9 mouse cellular contexts compared by ENCODE assay signal in genomic region chr12:116772081-116772566, GRCm38 (mm10).
DNase-seq lines count a peak whose midpoint lies in the region; ATAC-seq and TF ChIP-seq lines count a peak whose summit lies in the region.
"Had no signal": no experiment of that assay in that cellular context is flagged by ENCODE, and none has a peak within 500 bp of the region (broad histone marks: within the 10 kb centered on the region; RNA-seq: fewer than 3 reads in every experiment).

No protein-coding gene starts in this region.

- 36% methylated on average over 7 of the region's 7 CpGs for WGBS in neural tube, embryonic 11.5 days
- 37% methylated on average over 7 of the region's 7 CpGs for WGBS in neural tube, embryonic 15.5 days
- WGBS in liver, embryonic 14.5 days (ENCODE audit: insufficient replicate concordance) = 47% methylated on average over 7 of the region's 7 CpGs

- H3K9me3 ChIP-seq in neural tube, embryonic 11.5 days (ENCODE audit: control insufficient read depth, low read length) = no peaks in the 10 kb centered on the region
- no peaks in the 10 kb centered on the region for H3K9me3 ChIP-seq in neural tube, embryonic 15.5 days (replicated peaks)
- no peaks in the 10 kb centered on the region for H3K9me3 ChIP-seq in liver, embryonic 14.5 days (ENCODE audit: control insufficient read depth, low read length)
- H3K9me3 ChIP-seq: hindbrain, embryonic 15.5 days had no signal

- H3K27me3 ChIP-seq in neural tube, embryonic 11.5 days (ENCODE audit: control insufficient read depth, insufficient read depth, low read length) = no peaks in the 10 kb centered on the region
- H3K27me3 ChIP-seq in neural tube, embryonic 15.5 days (replicated peaks) = no peaks in the 10 kb centered on the region
- H3K27me3 ChIP-seq in liver, embryonic 14.5 days (ENCODE audit: control insufficient read depth, insufficient read depth, low read length) = no peaks in the 10 kb centered on the region
- H3K27me3 ChIP-seq: hindbrain, embryonic 15.5 days had no signal

- H3K36me3 ChIP-seq in neural tube, embryonic 11.5 days (ENCODE audit: control insufficient read depth, insufficient read depth, low read length) = no peaks in the 10 kb centered on the region
- H3K36me3 ChIP-seq in neural tube, embryonic 15.5 days = no peaks in the 10 kb centered on the region
- no peaks in the 10 kb centered on the region for H3K36me3 ChIP-seq in liver, embryonic 14.5 days (replicated peaks; ENCODE audit: control insufficient read depth, insufficient read depth, low read depth)
- H3K36me3 ChIP-seq: hindbrain, embryonic 15.5 days had no signal

- H3K4me2 ChIP-seq in neural tube, embryonic 11.5 days (ENCODE audit: low read depth) = no peak overlapping the region
- no peak overlapping the region for H3K4me2 ChIP-seq in neural tube, embryonic 15.5 days
- no peak overlapping the region for H3K4me2 ChIP-seq in liver, embryonic 14.5 days (ENCODE audit: low read depth)
- H3K4me2 ChIP-seq: hindbrain, embryonic 15.5 days had no signal

- DNase-seq in cerebellum, adult 9-10 months = peak; percentile 18
- no peak for DNase-seq in cerebellum, adult 9-11 months
- peak; percentile 15 for DNase-seq in neural tube, embryonic 11.5 days (ENCODE audit: low spot score)
- peak in 2 of 3 experiments; percentile 13 to 16 for DNase-seq in liver, embryonic 14.5 days (ENCODE audit: low read depth in 3 of 3, low spot score in 3 of 3)
- DNase-seq in thymus, postnatal 25 days = no peak
- no peak for DNase-seq in natural killer cell, adult 2 months (ENCODE audit: low spot score in 2 of 2)
- DNase-seq in neural tube, embryonic 10.5 days (ENCODE audit: extremely low spot score, low spot score) = no peak

- no peak for TF ChIP-seq CTCF in liver, embryonic 14.5 days (IDR thresholded peaks at IDR 0.05; ENCODE audit: low read depth)

- no peak for TF ChIP-seq EP300 in liver, embryonic 14.5 days (IDR thresholded peaks at IDR 0.05; ENCODE audit: low read depth)

- no peak overlapping the region for H3K9ac ChIP-seq in neural tube, embryonic 11.5 days (ENCODE audit: low read length)
- no peak overlapping the region for H3K9ac ChIP-seq in neural tube, embryonic 15.5 days (replicated peaks)
- H3K9ac ChIP-seq in liver, embryonic 14.5 days (replicated peaks) = no peak overlapping the region
- H3K9ac ChIP-seq: hindbrain, embryonic 15.5 days had no signal

- no peaks in the 10 kb centered on the region for H3K4me1 ChIP-seq in neural tube, embryonic 11.5 days (ENCODE audit: control insufficient read depth, insufficient read depth, low read length)
- 0 out of 2 replicates have a peak, but pooled peaks cover 6% of the 10 kb centered on the region for H3K4me1 ChIP-seq in neural tube, embryonic 15.5 days
- H3K4me1 ChIP-seq in liver, embryonic 14.5 days (replicated peaks; ENCODE audit: control insufficient read depth in 2 of 2, insufficient read depth in 2 of 2, low read length in 1 of 2) = 0 out of 4 replicates have a peak, but pooled peaks cover 0 to 1% of the 10 kb centered on the region in 2 experiments

- no peak; the same call in 1 of the 2 replicates for ATAC-seq in neural tube, embryonic 11.5 days (ENCODE audit: insufficient read depth, low FRiP score, low TSS enrichment)
- no peak for ATAC-seq in neural tube, embryonic 15.5 days (ENCODE audit: low FRiP score)
- ATAC-seq in liver, embryonic 14.5 days (ENCODE audit: insufficient read depth) = peak; percentile 70

- H3K27ac ChIP-seq in neural tube, embryonic 11.5 days (ENCODE audit: low read depth, low read length) = no peak overlapping the region
- H3K27ac ChIP-seq in neural tube, embryonic 15.5 days (replicated peaks) = no peak overlapping the region
- no peak overlapping the region for H3K27ac ChIP-seq in liver, embryonic 14.5 days
- H3K27ac ChIP-seq: hindbrain, embryonic 15.5 days had no signal

- no peak overlapping the region for H3K4me3 ChIP-seq in neural tube, embryonic 11.5 days (ENCODE audit: low read depth, low read length)
- no peak overlapping the region for H3K4me3 ChIP-seq in neural tube, embryonic 15.5 days (replicated peaks)
- no peak overlapping the region for H3K4me3 ChIP-seq in liver, embryonic 14.5 days (ENCODE audit: insufficient read depth in 1 of 2, low read depth in 2 of 2, low read length in 2 of 2)
- H3K4me3 ChIP-seq: hindbrain, embryonic 15.5 days had no signal

Comparison
In these comparisons a context has a peak if more than half of its experiments do, and no peak if none do; other contexts are left out.
1. DNase-seq: peak in cerebellum, adult 9-10 months (single experiment), neural tube, embryonic 11.5 days (single experiment) and liver, embryonic 14.5 days (2 of 3); none in cerebellum, adult 9-11 months (single experiment), thymus, postnatal 25 days (single experiment), natural killer cell, adult 2 months (0 of 2) and neural tube, embryonic 10.5 days (single experiment).